Mouse (Mus musculus) C2C12 (cell line): ENCODE data around the gene Nes. TPM values are rescaled to one million over a fixed set of nuclear protein-coding genes. Genes with fewer than 3 reads are reported as not detected.

Experiments
- H3K27me3 ChIP-seq: one replicate; pipeline ENCODE4 v1.6.1; 2011; ENCODE audit not compliant: control insufficient read depth, insufficient read depth, insufficient read length
- H3K36me3 ChIP-seq: one replicate; pipeline ENCODE4 v1.6.1; 2011; ENCODE audit not compliant: control insufficient read depth, insufficient read depth
- H3K4me3 ChIP-seq: one replicate; pipeline ENCODE4 v1.5.1; 2011; ENCODE audit warnings: mild to moderate bottlenecking, control low read depth; ENCODE audit not compliant: poor library complexity, insufficient read depth, severe bottlenecking
- H3K79me2 ChIP-seq: one replicate; pipeline ENCODE4 v1.6.1; 2011; ENCODE audit not compliant: control insufficient read depth, insufficient read depth
- H3K79me3 ChIP-seq: one replicate; pipeline ENCODE4 v1.6.1; 2011; ENCODE audit warnings: low read depth, control low read depth
- H3ac ChIP-seq: one replicate; pipeline ENCODE3; 2011; ENCODE audit warnings: low read depth; ENCODE audit not compliant: control insufficient read depth, insufficient read length
- CEBPB ChIP-seq: IDR thresholded peaks from one replicate; pipeline ENCODE4 v1.6.1; 2011; ENCODE audit warnings: low read depth, mild to moderate bottlenecking, control low read depth, moderate library complexity
- CTCF ChIP-seq: IDR thresholded peaks from one replicate; pipeline ENCODE4 v1.5.1; 2011; ENCODE audit not compliant: control insufficient read depth, insufficient read depth, insufficient read length
- FOSL1 ChIP-seq: IDR thresholded peaks from one replicate; pipeline ENCODE4 v1.8.0; 2011; ENCODE audit warnings: mild to moderate bottlenecking, low read length; ENCODE audit not compliant: poor library complexity, insufficient read depth, severe bottlenecking
- MAX ChIP-seq: IDR thresholded peaks from one replicate; pipeline ENCODE4 v1.6.1; 2011; ENCODE audit warnings: mild to moderate bottlenecking, control low read depth
- MYOD1 ChIP-seq: IDR thresholded peaks from one replicate; pipeline ENCODE4 v1.6.1; 2011; ENCODE audit warnings: low read depth; ENCODE audit not compliant: control insufficient read depth, insufficient read length
- MYOG ChIP-seq: IDR thresholded peaks from one replicate; pipeline ENCODE4 v1.6.1; 2011; ENCODE audit not compliant: control insufficient read depth, insufficient read length; ENCODE audit errors: extremely low read depth
- USF1 ChIP-seq: IDR thresholded peaks from one replicate; pipeline ENCODE4 v1.6.1; 2011; ENCODE audit warnings: low read depth, mild to moderate bottlenecking, control low read depth, moderate library complexity
- polyA plus RNA-seq: library from polyadenylated mRNA; unstranded; fragments of >200 nt; fragmentation: generic; extraction: Trizol; gene quantifications from one replicate; pipeline ENCODE4 v1.2.1, GENCODE M21; 2012; ENCODE audit warnings: missing spikeins

Nes gene
- polyA plus RNA-seq, 1 experiment: 158 TPM

DNA sequence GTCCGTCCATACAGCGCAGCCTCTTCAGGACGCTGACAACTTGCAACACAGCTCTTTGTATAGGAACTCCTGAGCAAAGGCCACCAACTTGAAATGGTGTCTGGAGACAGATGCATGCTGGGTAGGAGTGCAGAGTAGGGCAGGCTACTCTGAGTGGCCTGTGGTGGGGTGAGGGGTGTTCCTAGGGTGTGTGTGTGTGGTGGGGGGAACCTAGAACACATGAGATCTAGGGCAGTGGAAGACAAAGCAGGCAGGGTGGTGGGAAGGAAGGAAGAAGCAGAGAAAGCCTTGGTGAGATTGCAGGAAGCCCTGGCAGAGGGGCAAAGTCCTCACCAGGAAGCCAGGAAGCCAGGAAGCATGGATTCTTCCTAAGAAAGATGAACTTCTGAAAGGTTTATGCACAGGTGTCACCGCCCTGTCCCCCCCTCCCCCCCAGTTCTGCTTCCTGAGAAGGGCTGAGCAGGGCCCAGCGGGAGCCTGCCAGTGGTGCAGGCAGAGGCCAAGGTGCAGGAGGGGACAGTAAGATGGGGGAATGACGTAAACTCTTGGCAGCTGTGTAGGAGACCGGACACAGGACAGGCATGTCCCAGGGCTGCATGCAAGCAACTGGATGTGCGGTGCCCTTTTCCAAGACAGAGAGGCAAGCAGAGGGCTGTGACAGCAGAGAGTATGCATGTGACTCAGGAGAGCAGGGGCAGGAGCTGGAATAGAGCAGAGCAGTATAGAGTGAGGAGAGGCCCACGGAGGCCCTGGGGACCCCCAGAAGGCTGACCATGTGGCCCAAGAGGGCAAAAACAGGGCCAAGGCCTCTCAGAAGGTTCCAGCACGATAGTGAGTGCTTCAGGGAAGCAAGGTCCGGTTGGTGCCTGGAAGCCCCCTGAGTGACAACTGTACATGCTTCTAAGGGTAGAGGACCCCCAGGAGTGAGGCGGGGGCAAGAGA, 11.3 kb downstream of the Nes start:
- Histone ChIP-seq H3K79me3 (no peaks in the 10 kb centered on the region), H3K79me2 (no peaks in the 10 kb centered on the region), H3K36me3 (peaks cover 19% of the 10 kb centered on the region), H3K4me3 (no peak overlapping the region), H3ac (peak overlapping the region; percentile 57), H3K27me3 (no peaks in the 10 kb centered on the region)
- TF ChIP-seq MAX (peak; percentile 32), MYOG (no peak), FOSL1 (no peak), MYOD1 (peak; percentile 21)

DNA sequence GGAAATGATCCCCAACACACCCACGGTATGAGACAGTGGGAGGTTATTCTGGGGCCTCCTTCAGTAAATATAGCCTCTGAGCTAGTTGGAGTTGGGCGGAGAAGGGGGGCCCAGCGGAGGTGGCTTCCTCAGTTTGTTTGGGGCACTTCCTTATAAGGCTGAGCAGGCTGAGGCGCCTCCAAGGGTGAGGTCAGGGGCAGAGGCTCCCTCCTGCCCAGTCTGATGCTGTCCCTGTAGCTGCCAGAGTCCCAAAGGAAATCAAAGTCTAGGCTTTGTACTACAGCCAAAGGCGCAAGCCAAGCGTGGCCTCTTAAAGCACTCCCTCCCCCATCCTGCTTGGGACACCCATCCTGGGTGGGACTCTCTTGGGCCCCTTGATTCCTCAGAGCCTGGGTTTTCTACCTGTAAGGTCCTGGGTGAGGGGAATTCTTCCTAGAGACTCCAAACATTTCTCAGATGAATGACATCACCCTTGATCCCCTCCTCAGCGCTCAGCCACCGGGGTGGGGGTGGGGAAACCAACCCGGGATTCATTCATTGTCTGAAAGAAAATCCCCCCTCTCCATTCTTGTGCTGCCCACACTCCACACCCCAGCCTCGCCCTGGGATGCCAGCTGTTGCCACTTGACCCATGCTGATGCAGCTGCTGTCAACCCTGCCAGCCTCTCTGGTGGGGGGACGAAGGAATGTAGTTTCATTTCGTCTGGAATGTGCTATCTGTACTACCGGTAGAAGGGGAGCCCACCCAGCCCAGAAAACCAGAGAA, 12.1 kb downstream of the Nes start:
- Histone ChIP-seq H3K36me3 (peaks cover 10% of the 10 kb centered on the region), H3K79me2 (no peaks in the 10 kb centered on the region), H3K79me3 (no peaks in the 10 kb centered on the region), H3K4me3 (no peak overlapping the region), H3K27me3 (no peaks in the 10 kb centered on the region), H3ac (peak overlapping the region; percentile 57)
- TF ChIP-seq MYOD1 (peak; percentile 93), CTCF (no peak), MYOG (no peak), CEBPB (no peak)

DNA sequence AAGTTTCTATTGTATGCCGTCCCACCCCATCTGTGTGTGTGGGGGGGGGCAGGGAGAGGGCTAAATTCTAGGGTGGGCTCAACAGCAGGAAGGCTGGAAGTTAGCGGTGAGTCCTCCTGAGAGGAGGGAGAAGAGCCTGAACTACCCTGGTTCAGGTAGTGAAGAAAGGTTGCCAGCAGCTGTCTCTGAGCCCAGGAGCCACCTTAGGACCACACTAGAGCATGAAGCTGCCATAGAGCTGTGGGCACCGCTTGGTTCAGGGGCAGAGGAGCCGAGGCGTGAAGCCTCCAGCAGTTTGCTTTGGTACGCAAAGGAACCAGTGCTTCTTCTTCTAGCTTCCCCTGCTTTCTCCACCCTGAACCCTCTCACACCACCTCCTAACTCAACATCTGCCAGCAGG, 12.7 kb downstream of the Nes start:
- Histone ChIP-seq H3ac (peak overlapping the region; percentile 69), H3K36me3 (peaks cover 6% of the 10 kb centered on the region), H3K27me3 (no peaks in the 10 kb centered on the region), H3K4me3 (no peak overlapping the region), H3K79me2 (no peaks in the 10 kb centered on the region), H3K79me3 (no peaks in the 10 kb centered on the region)
- TF ChIP-seq FOSL1 (no peak), CTCF (no peak), MAX (no peak), USF1 (no peak), MYOD1 (no peak), CEBPB (no peak), MYOG (no peak)

DNA sequence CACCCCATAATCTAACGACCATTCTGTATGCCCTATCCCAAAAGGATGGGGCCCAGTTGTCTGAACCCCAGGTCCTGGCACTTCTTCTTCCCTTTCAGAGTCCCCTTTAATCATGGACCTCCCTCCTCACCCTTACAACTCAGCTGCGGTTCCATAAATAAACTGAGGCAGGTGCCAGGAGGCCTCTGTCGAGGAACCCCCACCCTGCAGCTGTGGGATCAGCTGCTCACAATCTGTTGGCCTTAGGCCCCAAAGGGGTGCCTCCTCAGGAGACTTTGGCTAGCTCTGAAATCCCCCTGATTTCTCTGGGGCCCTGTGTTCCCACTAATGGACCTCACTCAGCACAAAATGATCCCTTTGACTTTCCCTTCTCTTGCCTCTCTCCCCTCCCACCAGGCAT, 13.2 kb downstream of the Nes start:
- TF ChIP-seq MAX: no peak
- no peak for TF ChIP-seq FOSL1
- TF ChIP-seq CEBPB: no peak
- peak; percentile 16 for TF ChIP-seq MYOD1

DNA sequence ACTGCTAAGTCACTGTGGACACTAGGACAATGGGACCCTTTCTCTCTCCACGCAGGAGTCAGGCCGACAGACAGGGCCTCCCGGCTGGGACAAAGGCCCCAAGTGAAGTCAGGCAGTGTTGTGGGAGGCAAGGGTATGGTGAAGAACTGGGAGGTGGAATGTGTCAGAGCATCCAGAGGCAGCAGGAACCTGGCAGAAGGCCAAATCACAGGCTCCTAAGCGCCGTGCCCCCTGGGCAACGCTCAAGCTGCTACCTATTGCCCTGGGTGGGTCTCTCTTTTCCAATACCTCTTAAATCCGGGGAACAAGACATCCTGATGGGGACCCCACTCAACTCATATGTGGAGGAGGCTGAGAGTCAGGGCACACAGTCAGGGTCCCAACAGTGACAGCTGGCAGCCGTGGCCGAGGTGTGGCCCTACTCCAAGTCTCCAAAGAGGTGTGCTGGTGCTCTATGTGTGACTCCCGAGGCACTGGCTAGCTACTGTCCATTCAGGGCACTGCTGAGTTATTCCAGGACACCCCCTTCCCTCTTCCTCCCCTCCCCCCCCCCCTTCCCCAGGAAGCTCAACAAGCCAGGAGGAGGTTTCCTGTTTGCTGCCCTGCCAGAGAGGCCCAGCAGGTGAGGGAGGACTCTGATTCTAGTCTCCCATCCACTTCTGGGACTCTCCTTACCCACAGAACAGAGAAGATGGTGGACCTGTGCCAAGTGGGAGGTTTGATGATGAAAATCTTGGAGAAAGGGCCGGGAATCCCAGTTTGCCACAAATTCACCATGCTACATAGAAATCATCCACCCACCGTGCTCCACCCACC, 14.8 kb downstream of the Nes start:
- Histone ChIP-seq H3K79me2 (no peaks in the 10 kb centered on the region), H3ac (no peak overlapping the region), H3K79me3 (no peaks in the 10 kb centered on the region), H3K27me3 (no peaks in the 10 kb centered on the region), H3K4me3 (no peak overlapping the region), H3K36me3 (no peaks in the 10 kb centered on the region)
- TF ChIP-seq FOSL1: no peak
- TF ChIP-seq USF1: no peak
- no peak for TF ChIP-seq CEBPB
- TF ChIP-seq CTCF: no peak
- no peak for TF ChIP-seq MYOG
- no peak for TF ChIP-seq MAX
- no peak for TF ChIP-seq MYOD1

More for the DNA sequence above, 13.2 kb downstream of the Nes start:
- Histone ChIP-seq H3K4me3 (no peak overlapping the region), H3K27me3 (no peaks in the 10 kb centered on the region), H3K79me3 (no peaks in the 10 kb centered on the region), H3K79me2 (no peaks in the 10 kb centered on the region), H3ac (peak overlapping the region; percentile 69), H3K36me3 (peaks cover 2% of the 10 kb centered on the region)
